Mouse (Mus musculus): ENCODE results near the gene Mt4.

Mt4 gene

GRCm38 (mm10) chr8:94178857-94179712 lies 42.1 kb downstream of the Mt4 start, which contains the start of gene Mt1:
Mt1 (plus strand) TSS chr8:94179082.
- peak; percentile 99 for DNase-seq (ENCODE audit: extremely low read depth, low read depth)

DNA sequence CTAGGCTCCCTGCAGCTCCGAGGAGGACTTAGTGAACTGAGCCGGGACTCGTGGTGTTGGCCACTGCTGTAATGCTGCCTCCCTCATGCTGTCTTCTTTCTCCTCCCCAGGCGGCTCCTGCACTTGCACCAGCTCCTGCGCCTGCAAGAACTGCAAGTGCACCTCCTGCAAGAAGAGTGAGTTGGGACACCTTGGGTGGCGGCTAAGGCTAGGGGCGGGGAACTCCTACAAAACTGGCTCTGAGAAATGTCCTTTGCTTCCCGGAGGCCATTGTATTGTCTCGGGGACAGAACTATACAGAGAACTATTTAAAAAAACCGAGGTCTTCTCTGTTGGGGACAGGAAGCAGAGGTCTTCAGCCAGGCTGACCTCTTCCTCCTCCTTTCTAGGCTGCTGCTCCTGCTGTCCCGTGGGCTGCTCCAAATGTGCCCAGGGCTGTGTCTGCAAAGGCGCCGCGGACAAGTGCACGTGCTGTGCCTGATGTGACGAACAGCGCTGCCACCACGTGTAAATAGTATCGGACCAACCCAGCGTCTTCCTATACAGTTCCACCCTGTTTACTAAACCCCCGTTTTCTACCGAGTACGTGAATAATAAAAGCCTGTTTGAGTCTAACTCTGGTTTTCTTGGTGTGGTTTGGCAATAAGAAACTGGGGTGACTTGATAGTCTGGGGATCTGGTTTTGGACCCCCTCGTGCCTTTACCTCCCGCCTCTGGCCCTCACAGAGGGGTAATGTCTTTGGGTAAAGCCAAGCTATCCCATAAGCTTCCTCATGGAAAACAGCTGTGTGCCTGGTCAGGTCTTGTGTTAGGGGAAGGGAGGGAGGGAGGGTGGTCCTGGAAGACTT lies 42.9 kb downstream of the Mt4 start:
- DNase-seq (ENCODE audit: extremely low read depth, low read depth) = no peak

GRCm38 (mm10) chr8:94180561-94180908 lies 43.5 kb downstream of the Mt4 start:
- DNase-seq (ENCODE audit: extremely low read depth, low read depth) = no peak

DNA sequence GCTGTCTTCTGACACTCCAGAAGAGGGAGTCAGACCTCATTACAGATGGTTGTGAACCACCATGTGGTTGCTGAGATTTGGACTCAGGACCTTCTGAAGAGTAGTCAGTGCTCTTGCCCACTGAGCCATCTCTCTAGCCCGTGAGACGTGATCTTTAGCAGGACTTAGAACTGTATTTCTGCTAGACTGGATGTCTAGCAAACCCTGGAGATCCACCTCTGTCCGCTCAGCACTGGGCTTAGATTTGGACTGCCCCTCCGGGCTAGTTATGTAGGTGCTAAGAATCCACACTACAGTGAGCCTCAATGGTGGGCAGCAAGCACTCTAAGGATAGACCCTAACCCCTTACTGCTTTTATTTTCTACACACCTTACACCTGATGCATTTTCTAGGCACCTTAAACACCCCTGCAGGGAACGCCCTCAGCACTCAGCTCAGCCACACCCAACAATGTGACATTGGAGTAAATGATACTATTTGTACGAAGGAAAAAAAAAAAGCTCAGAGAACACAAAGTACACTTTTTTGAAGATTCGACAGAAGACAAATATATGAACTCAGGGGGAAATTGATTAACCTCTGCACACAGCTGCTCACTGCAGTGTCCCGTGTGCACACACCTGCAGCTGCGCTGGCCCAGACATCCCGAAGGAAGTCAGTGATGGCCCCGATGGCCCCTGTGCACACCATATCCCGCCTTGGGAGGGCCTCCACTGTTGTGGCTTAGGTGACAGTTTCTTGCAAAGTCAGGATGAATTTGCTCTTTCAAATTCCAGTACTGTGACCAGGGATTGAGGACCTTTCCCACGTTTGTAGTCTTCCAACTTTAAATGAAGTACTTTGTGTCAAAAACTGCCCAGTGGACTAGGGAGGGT lies 45.3 kb downstream of the Mt4 start:
- DNase-seq (ENCODE audit: extremely low read depth, low read depth) = no peak

DNA sequence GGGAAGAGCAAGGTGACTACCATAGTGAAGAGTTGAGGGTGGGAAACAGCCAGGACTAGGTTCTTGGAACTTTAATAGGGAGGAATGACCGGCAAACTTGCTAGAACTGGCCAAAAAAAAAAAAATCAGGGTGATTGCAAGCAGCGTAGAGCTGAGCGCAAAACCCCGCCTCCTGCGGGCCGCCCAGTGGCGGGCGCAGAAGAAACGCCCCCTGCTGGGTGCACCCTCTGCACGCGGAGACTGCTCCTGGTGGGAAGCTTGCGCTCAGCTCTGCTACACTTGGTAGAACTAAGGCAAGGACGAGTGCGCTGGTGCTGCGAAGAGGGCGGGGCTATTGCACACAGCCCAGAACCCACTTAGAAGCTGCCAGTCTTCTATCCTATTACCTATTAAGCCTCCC lies 46.1 kb downstream of the Mt4 start:
- peak; percentile 84 for DNase-seq (ENCODE audit: extremely low read depth, low read depth)

DNA sequence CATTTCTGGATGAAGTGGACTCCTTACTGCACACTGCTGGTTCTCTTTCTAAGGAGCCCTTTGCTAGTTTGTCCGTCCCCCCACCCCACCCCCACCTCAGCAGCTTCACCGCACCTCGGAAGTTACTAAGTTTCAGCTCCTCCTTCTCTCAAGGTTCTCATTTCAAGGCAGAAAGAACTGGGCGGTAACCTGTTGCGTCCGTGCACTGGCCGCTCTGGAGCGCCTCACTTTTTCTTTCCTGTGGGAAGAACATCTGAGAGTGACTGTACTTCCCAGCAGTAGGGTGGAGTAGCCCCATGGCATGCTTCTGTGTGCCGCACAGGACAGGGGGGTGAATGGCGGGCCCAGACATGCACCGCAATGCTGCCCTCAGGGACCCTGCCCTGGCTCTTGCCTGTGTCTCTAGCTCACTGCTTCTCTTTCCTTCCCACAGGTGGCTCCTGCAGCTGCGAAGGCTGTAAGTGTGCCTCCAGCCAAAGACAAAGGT lies 47.4 kb downstream of the Mt4 start:
- no peak for DNase-seq (ENCODE audit: extremely low read depth, low read depth)

DNA sequence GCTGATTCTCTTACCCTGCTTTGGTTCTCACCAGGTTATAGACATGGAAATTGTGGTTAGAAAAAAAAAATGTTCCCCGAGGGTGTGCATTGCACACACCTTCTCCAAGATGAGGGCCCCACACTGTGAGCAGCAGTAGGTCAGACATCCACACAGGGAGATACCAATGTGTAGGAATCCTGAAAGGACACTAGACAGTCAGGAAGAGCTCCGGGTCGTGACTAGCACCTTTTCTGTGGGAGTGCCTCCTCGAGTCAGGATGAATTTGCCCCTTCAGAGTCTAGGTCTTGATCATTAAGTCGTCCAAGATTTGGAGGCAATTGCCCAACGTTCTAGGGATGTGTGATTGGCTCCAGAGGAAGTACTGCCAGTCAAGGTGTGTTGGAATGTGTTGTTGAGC lies 48.8 kb downstream of the Mt4 start:
- no peak for DNase-seq (ENCODE audit: extremely low read depth, low read depth)

DNA sequence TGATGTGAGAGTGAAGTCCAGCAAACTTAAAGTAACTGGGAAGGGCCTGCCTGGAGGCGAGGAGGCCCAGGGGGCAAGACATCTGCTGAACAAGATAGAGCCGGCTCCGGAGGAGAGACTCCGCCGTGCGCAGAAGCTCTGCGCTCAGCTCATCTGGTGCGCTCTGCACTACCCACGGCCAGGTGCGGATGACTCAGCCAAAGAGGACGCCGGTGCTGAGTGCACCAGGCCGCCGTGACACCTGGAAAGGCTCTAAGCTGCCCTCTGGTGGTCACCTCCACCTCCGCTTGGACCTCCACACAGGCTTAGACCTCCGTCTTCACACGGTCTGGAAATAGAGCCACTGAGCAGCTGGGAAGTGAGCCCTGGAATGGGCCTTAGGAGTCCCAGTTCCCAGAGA lies 49.5 kb downstream of the Mt4 start:
- DNase-seq (ENCODE audit: extremely low read depth, low read depth) = no peak

GRCm38 (mm10) chr8:94187290-94188002 lies 50.4 kb downstream of the Mt4 start:
- no peak for DNase-seq (ENCODE audit: extremely low read depth, low read depth)
